8 mouse cellular contexts compared by ENCODE assay signal in the genomic region with DNA sequence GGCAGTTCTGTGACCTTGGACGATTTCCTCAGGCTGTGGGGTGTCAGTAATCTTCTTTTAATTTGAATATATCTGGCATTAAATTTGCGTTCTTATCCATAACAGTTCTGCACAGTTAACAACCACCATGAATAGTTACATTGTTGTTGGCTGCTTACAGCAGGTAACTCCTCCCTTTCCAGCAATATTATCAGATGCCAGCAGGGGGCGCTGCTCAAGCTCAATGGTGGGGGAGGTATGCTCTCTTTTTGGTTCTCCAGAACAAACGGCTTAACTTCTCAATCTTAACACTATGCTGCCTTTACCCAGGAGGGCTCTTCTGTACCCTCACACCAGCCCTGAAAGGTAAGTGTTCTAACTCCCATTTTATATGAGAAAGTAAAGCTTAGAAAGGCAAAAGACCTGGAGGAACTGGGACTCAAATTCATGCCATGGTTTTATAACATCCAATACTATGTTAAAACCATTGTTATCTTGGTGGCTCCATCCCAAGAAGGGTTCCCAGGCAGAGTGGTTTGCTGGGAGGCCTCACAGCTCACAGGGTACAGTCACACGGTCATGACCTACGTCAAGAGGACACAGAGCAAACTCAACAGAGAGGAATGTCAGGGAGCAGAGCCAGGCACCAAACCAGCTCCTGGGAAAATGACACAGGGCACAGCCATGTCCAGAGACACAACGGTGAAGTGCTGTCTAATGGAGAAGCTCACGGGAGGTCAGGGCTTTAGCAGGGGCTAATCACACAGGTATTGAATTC. TPM values are rescaled to one million over a fixed set of nuclear protein-coding genes. Genes with fewer than 3 reads are reported as not detected.
DNase-seq lines count a peak whose midpoint lies in the region; ATAC-seq lines count a peak whose summit lies in the region.

No protein-coding gene starts in this region.

- H3K4me3 ChIP-seq in embryonic facial prominence, embryonic 13.5 days = peak overlapping the region; percentile 30; the same call in 1 of the 2 replicates
- H3K4me3 ChIP-seq in heart, embryonic 12.5 days = no peak overlapping the region
- H3K4me3 ChIP-seq in lung, embryonic 15.5 days = no peak overlapping the region

- 42% methylated on average over 8 of the region's 8 CpGs for WGBS in embryonic facial prominence, embryonic 13.5 days
- 15% methylated on average over 8 of the region's 8 CpGs for WGBS in heart, embryonic 12.5 days
- 26% methylated on average over 8 of the region's 8 CpGs for WGBS in lung, embryonic 15.5 days

- H3K9me3 ChIP-seq in embryonic facial prominence, embryonic 13.5 days = no peaks in the 10 kb centered on the region
- no peaks in the 10 kb centered on the region for H3K9me3 ChIP-seq in heart, embryonic 12.5 days (replicated peaks)
- H3K9me3 ChIP-seq in lung, embryonic 15.5 days = no peaks in the 10 kb centered on the region

- peak overlapping the region; percentile 60 for H3K4me2 ChIP-seq in embryonic facial prominence, embryonic 13.5 days
- peak overlapping the region; percentile 60 for H3K4me2 ChIP-seq in heart, embryonic 12.5 days
- H3K4me2 ChIP-seq in lung, embryonic 15.5 days = peak overlapping the region; percentile 63

- DNase-seq in A20 (ENCODE audit: low read depth, low spot score) (peak; percentile 58), adipocyte (ENCODE audit: low spot score) (peak; percentile 10)
- peak; percentile 56 for DNase-seq in kidney, postnatal 14 days
- DNase-seq in retina, embryonic 14.5 days (ENCODE audit: low spot score) = peak; percentile 82
- peak; percentile 85 for DNase-seq in thymus, postnatal 4 days

- H3K4me1 ChIP-seq in embryonic facial prominence, embryonic 13.5 days = peaks cover 18% of the 10 kb centered on the region
- peaks cover 67% of the 10 kb centered on the region for H3K4me1 ChIP-seq in heart, embryonic 12.5 days (replicated peaks)
- peaks cover 29% of the 10 kb centered on the region for H3K4me1 ChIP-seq in lung, embryonic 15.5 days

- no peak overlapping the region for H3K9ac ChIP-seq in embryonic facial prominence, embryonic 13.5 days
- no peak overlapping the region for H3K9ac ChIP-seq in heart, embryonic 12.5 days
- no peak overlapping the region for H3K9ac ChIP-seq in lung, embryonic 15.5 days

- no peak for ATAC-seq in embryonic facial prominence, embryonic 13.5 days (ENCODE audit: insufficient number of reproducible peaks, insufficient read depth, low FRiP score, low TSS enrichment, low read depth)
- ATAC-seq in heart, embryonic 12.5 days (ENCODE audit: insufficient number of reproducible peaks, low FRiP score) = no peak; the same call in 1 of the 2 replicates
- no peak for ATAC-seq in lung, embryonic 15.5 days (ENCODE audit: borderline replicate concordance, extremely low read depth, low FRiP score, low TSS enrichment)

- 0 out of 2 replicates have a peak overlapping the region, but pooled peaks have one; percentile 71 for H3K27ac ChIP-seq in embryonic facial prominence, embryonic 13.5 days
- peak overlapping the region; percentile 90 for H3K27ac ChIP-seq in heart, embryonic 12.5 days (ENCODE audit: poor library complexity, severe bottlenecking)
- H3K27ac ChIP-seq in lung, embryonic 15.5 days = 0 out of 2 replicates have a peak overlapping the region, but pooled peaks have one; percentile 41

- peaks cover 57% of the 10 kb centered on the region for H3K27me3 ChIP-seq in embryonic facial prominence, embryonic 13.5 days
- H3K27me3 ChIP-seq in heart, embryonic 12.5 days (replicated peaks) = peaks cover 30% of the 10 kb centered on the region
- peaks cover 23% of the 10 kb centered on the region for H3K27me3 ChIP-seq in lung, embryonic 15.5 days

- H3K36me3 ChIP-seq in embryonic facial prominence, embryonic 13.5 days = no peaks in the 10 kb centered on the region
- H3K36me3 ChIP-seq in heart, embryonic 12.5 days = no peaks in the 10 kb centered on the region
- H3K36me3 ChIP-seq in lung, embryonic 15.5 days = no peaks in the 10 kb centered on the region

RNA-seq across cellular contexts. Expression of a gene that starts 6.5 kb away (rescaled TPM):
- 1.1 and 1.2 TPM in 2 replicates for polyA plus RNA-seq in embryonic facial prominence, embryonic 13.5 days (2015; fragmentation: Nextera tagmentation; extraction: Ambion mirVana)
- polyA plus RNA-seq in heart, embryonic 12.5 days (2016; fragmentation: Nextera tagmentation; extraction: Ambion mirVana) = 6.1 and 7.0 TPM in 2 replicates
- polyA plus RNA-seq in lung, embryonic 15.5 days (2015; fragmentation: Nextera tagmentation; extraction: Ambion mirVana) = 0.05 and 0.07 TPM in 2 replicates

RNA-seq across cellular contexts. Expression of a gene that starts 21.4 kb away (rescaled TPM):
- 4.3 and 6.7 TPM in 2 replicates for polyA plus RNA-seq in embryonic facial prominence, embryonic 13.5 days (2015; fragmentation: Nextera tagmentation; extraction: Ambion mirVana)
- 104 and 107 TPM in 2 replicates for polyA plus RNA-seq in heart, embryonic 12.5 days (2016; fragmentation: Nextera tagmentation; extraction: Ambion mirVana)
- 7.8 and 12.4 TPM in 2 replicates for polyA plus RNA-seq in lung, embryonic 15.5 days (2015; fragmentation: Nextera tagmentation; extraction: Ambion mirVana)

RNA-seq across cellular contexts. Expression of a gene that starts 28.2 kb away (rescaled TPM):
- polyA plus RNA-seq in embryonic facial prominence, embryonic 13.5 days (2015; fragmentation: Nextera tagmentation; extraction: Ambion mirVana) = 0.06 TPM in 1 of 2 replicates, not detected in the other
- 0.15 TPM in 2 replicates for polyA plus RNA-seq in heart, embryonic 12.5 days (2016; fragmentation: Nextera tagmentation; extraction: Ambion mirVana)
- not detected in 2 replicates for polyA plus RNA-seq in lung, embryonic 15.5 days (2015; fragmentation: Nextera tagmentation; extraction: Ambion mirVana)

Comparison
In these comparisons a context has a peak if more than half of its experiments do, and no peak if none do; other contexts are left out.
1. DNase-seq: peak in every context shown above with its lines; median percentile 85 in thymus, postnatal 4 days; 82 in retina, embryonic 14.5 days; 58 in A20; 56 in kidney, postnatal 14 days; 10 in adipocyte.